Mouse (Mus musculus) hindlimb bud, embryonic 11.5 days (tissue): ENCODE measurements around the gene Jazf1.

Experiments
- DNase-seq: peaks from one replicate; pipeline ENCODE4 v3.0.0-alpha.2; 2012; ENCODE audit warnings: low read depth, low spot score; ENCODE audit errors: extremely low spot score

Gene Jazf1

GRCm38 (mm10) chr6:53067989-53068874 lies at the start of gene Jazf1:
Gene Jazf1 (minus strand): TSS chr6:53068631.
- DNase-seq = no peak

- no peak for DNase-seq
These were observed 49.4 kb upstream of the Jazf1 start for GRCm38 (mm10) chr6:53117855-53118254.

- DNase-seq = no peak
These were observed 18.4 kb upstream of the Jazf1 start for GRCm38 (mm10) chr6:53086879-53087278.

- DNase-seq = no peak
These were observed 12.8 kb upstream of the Jazf1 start for GRCm38 (mm10) chr6:53081241-53081640.

- DNase-seq = no peak
These were observed 10.2 kb upstream of the Jazf1 start for GRCm38 (mm10) chr6:53078671-53079070.

- no peak for DNase-seq
These were observed 3.3 kb upstream of the Jazf1 start for GRCm38 (mm10) chr6:53071732-53072131.

GRCm38 (mm10) chr6:53069976-53070575 lies 1.6 kb upstream of the Jazf1 start:
- DNase-seq = no peak

- no peak for DNase-seq
These were observed 396 bp upstream of the Jazf1 start for GRCm38 (mm10) chr6:53068875-53069178.

GRCm38 (mm10) chr6:53067446-53067988 lies 914 bp downstream of the Jazf1 start:
- no peak for DNase-seq

- no peak for DNase-seq
These were observed 1.5 kb downstream of the Jazf1 start for GRCm38 (mm10) chr6:53066978-53067377.

GRCm38 (mm10) chr6:53064070-53064469 lies 4.4 kb downstream of the Jazf1 start:
- DNase-seq = no peak

- no peak for DNase-seq
These were observed 13.5 kb downstream of the Jazf1 start for GRCm38 (mm10) chr6:53054909-53055308.

GRCm38 (mm10) chr6:53045501-53045900 lies 22.9 kb downstream of the Jazf1 start:
- no peak for DNase-seq

- DNase-seq = no peak
These were observed 30.3 kb downstream of the Jazf1 start for GRCm38 (mm10) chr6:53038176-53038575.

GRCm38 (mm10) chr6:53034362-53035011 lies 33.9 kb downstream of the Jazf1 start:
- no peak for DNase-seq

- no peak for DNase-seq
These were observed 35.5 kb downstream of the Jazf1 start for GRCm38 (mm10) chr6:53032730-53033484.

- no peak for DNase-seq
These were observed 46.4 kb downstream of the Jazf1 start for GRCm38 (mm10) chr6:53022069-53022468.

- no peak for DNase-seq
These were observed 47.4 kb downstream of the Jazf1 start for GRCm38 (mm10) chr6:53021081-53021480.

- DNase-seq = no peak
These were observed 50.9 kb downstream of the Jazf1 start for GRCm38 (mm10) chr6:53017357-53018205.
